Comparison of ENCODE assay signal across 11 mouse cellular contexts in the genomic region with DNA sequence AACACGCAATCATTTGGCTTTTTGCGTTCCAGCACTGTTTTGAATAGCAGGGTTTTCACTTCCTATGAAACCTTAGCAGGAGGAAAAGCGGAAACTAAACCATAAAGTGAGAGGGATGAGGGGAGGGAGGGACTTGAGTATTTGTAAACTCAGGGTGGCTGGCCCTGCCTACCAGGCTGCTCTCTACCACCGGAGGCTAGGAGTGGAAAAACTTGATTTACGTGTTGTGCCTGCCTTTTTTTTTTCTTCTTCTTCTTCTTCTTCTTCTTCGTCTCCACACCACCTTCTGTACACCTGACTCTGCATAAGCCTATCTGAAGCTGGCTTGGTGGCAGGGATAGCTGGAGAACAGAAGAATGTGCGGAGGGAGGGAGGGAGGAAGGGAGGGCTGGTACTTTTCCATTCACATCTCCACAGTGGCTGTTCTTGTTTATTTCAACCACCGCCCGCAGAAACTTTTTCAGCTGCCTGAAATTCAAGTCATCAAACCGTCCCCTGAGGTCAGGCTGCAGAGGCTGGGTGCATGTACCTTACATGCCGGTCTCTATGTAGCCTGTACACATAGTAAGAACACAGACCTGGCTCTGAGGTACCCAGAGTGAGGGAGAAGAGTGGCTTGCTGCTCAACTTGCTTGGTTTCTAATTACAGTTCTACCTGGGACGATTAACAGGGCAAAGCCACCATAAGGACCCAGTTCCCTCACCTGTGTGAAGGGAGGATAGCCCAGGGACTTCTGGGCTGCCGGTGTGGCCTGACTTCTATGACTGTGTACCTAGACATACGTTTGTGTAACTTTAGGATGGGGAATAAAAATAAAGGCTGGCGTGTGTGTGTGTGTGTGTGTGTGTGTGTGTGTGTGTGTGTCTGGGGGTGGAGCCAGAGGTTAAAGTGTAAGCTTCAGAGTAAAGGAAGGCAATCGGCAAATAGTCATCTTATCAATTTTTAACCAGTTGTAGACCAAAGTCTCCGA. TPM values are rescaled to one million over a fixed set of nuclear protein-coding genes. Genes with fewer than 3 reads are reported as not detected.
DNase-seq lines count a peak whose midpoint lies in the region; ATAC-seq and TF ChIP-seq lines count a peak whose summit lies in the region.
"Had no signal": no experiment of that assay in that cellular context is flagged by ENCODE, and none has a peak within 500 bp of the region (broad histone marks: within the 10 kb centered on the region; RNA-seq: fewer than 3 reads in every experiment).

No protein-coding gene starts in this region.

- TF ChIP-seq POLR2A in bone marrow, adult 2 months (IDR thresholded peaks at IDR 0.05; ENCODE audit: borderline replicate concordance, control insufficient read depth, low read depth, low read length), result no peak

- peak; percentile 44; the same call in 1 of the 2 replicates for ATAC-seq in lung, embryonic 16.5 days (ENCODE audit: low read depth)
- no peak for ATAC-seq in neural tube, embryonic 15.5 days (ENCODE audit: low FRiP score)
- ATAC-seq in forebrain, embryonic 12.5 days (ENCODE audit: low FRiP score), result no peak

- no peaks in the 10 kb centered on the region; the same call in 1 of the 2 replicates for H3K36me3 ChIP-seq in lung, embryonic 16.5 days (ENCODE audit: control insufficient read depth, insufficient read depth, low read length)
- no peaks in the 10 kb centered on the region for H3K36me3 ChIP-seq in neural tube, embryonic 15.5 days
- no peaks in the 10 kb centered on the region for H3K36me3 ChIP-seq in forebrain, embryonic 12.5 days (replicated peaks)

- no peaks in the 10 kb centered on the region for H3K27me3 ChIP-seq in lung, embryonic 16.5 days (ENCODE audit: control insufficient read depth, insufficient read depth, low read depth, low read length)
- no peaks in the 10 kb centered on the region for H3K27me3 ChIP-seq in neural tube, embryonic 15.5 days (replicated peaks)
- H3K27me3 ChIP-seq in forebrain, embryonic 12.5 days, result peaks cover 4% of the 10 kb centered on the region; the same call in 1 of the 2 replicates

- TF ChIP-seq CTCF in bone marrow, adult 2 months (IDR thresholded peaks at IDR 0.05; ENCODE audit: control insufficient read depth, insufficient read depth, low read length), result no peak

- H3K4me1 ChIP-seq in bone marrow, adult 2 months (ENCODE audit: control insufficient read depth, insufficient read depth, low read length), result peaks cover 3% of the 10 kb centered on the region; the same call in 1 of the 2 replicates
- H3K4me1 ChIP-seq in lung, embryonic 16.5 days (replicated peaks; ENCODE audit: control insufficient read depth, insufficient read depth, low read length), result peaks cover 19% of the 10 kb centered on the region
- peaks cover 23% of the 10 kb centered on the region for H3K4me1 ChIP-seq in neural tube, embryonic 15.5 days
- H3K4me1 ChIP-seq in forebrain, embryonic 12.5 days, result peaks cover 21% of the 10 kb centered on the region

- H3K4me3 ChIP-seq in bone marrow, adult 2 months (replicated peaks; ENCODE audit: control insufficient read depth, low read depth, low read length), result peak overlapping the region; percentile 22
- peak overlapping the region; percentile 15; the same call in 1 of the 2 replicates for H3K4me3 ChIP-seq in lung, embryonic 16.5 days (ENCODE audit: low read length)
- H3K4me3 ChIP-seq in neural tube, embryonic 15.5 days (replicated peaks), result no peak overlapping the region
- H3K4me3 ChIP-seq in forebrain, embryonic 12.5 days (replicated peaks), result no peak overlapping the region

- no peaks in the 10 kb centered on the region for H3K9me3 ChIP-seq in lung, embryonic 16.5 days (ENCODE audit: control insufficient read depth, low read length)
- no peaks in the 10 kb centered on the region for H3K9me3 ChIP-seq in neural tube, embryonic 15.5 days (replicated peaks)
- no peaks in the 10 kb centered on the region for H3K9me3 ChIP-seq in forebrain, embryonic 12.5 days

- peak; percentile 59 to 86 for DNase-seq in adrenal gland, adult (ENCODE audit: inconsistent age in 2 of 2, low spot score in 1 of 2)
- no peak for DNase-seq in adrenal gland, postnatal 4 days (ENCODE audit: low spot score in 2 of 2)
- DNase-seq in kidney, adult 8-10 months, result peak; percentile 80 to 87
- DNase-seq in urinary bladder, adult 2 months (ENCODE audit: low spot score), result no peak

- WGBS in bone marrow, adult 2 months, result 23% methylated on average over 17 of the region's 17 CpGs
- 26% methylated on average over 17 of the region's 17 CpGs for WGBS in lung, embryonic 16.5 days
- 59% methylated on average over 17 of the region's 17 CpGs for WGBS in neural tube, embryonic 15.5 days
- WGBS in forebrain, embryonic 12.5 days, result 64% methylated on average over 17 of the region's 17 CpGs

- peak overlapping the region; percentile 19; the same call in 1 of the 2 replicates for H3K27ac ChIP-seq in bone marrow, adult 2 months (ENCODE audit: control insufficient read depth, insufficient read depth, low read depth, low read length, poor library complexity)
- peak overlapping the region; percentile 76 for H3K27ac ChIP-seq in lung, embryonic 16.5 days (ENCODE audit: low read length)
- H3K27ac ChIP-seq in neural tube, embryonic 15.5 days (replicated peaks), result no peak overlapping the region
- H3K27ac ChIP-seq in forebrain, embryonic 12.5 days, result no peak overlapping the region

- H3K4me2 ChIP-seq in lung, embryonic 16.5 days (ENCODE audit: low read depth, low read length), result peak overlapping the region; percentile 36
- H3K4me2 ChIP-seq in neural tube, embryonic 15.5 days, result no peak overlapping the region
- H3K4me2 ChIP-seq in forebrain, embryonic 12.5 days, result no peak overlapping the region

- H3K9ac ChIP-seq in lung, embryonic 16.5 days (ENCODE audit: low read length), result no peak overlapping the region
- H3K9ac ChIP-seq in neural tube, embryonic 15.5 days (replicated peaks), result no peak overlapping the region
- H3K9ac ChIP-seq in forebrain, embryonic 12.5 days, result no peak overlapping the region

RNA-seq across cellular contexts. Expression of a gene that starts 5.0 kb away (rescaled TPM):
- total RNA-seq in adrenal gland, postnatal 4 days (2021), result 10 to 100 TPM; 30.2 to 31.3 TPM
- 6.0 and 17.1 TPM in 2 replicates for polyA plus RNA-seq in bone marrow, adult 2 months (2011; ENCODE audit: insufficient read depth, insufficient read length, low replicate concordance, missing spikeins)
- 1.6 and 2.4 TPM in 2 replicates for polyA plus RNA-seq in lung, embryonic 16.5 days (2015; fragmentation: Nextera tagmentation; extraction: Ambion mirVana)
- 15.2 and 22.9 TPM in 2 replicates for polyA plus RNA-seq in urinary bladder, adult 2 months (2012; rRNA removed)
- 0.84 and 1.3 TPM in 2 replicates for polyA plus RNA-seq in neural tube, embryonic 15.5 days (2015; fragmentation: Nextera tagmentation; extraction: Ambion mirVana)
- polyA plus RNA-seq in forebrain, embryonic 12.5 days (2016; fragmentation: Nextera tagmentation; extraction: Ambion mirVana), result 0.40 and 0.42 TPM in 2 replicates

RNA-seq across cellular contexts. Expression of a gene that starts 5.4 kb away (rescaled TPM):
- not detected for total RNA-seq in adrenal gland, postnatal 4 days (2021)
- not detected in 2 replicates for polyA plus RNA-seq in bone marrow, adult 2 months (2011; ENCODE audit: insufficient read depth, insufficient read length, low replicate concordance, missing spikeins)
- not detected in 2 replicates for polyA plus RNA-seq in lung, embryonic 16.5 days (2015; fragmentation: Nextera tagmentation; extraction: Ambion mirVana)
- not detected in 2 replicates for polyA plus RNA-seq in urinary bladder, adult 2 months (2012; rRNA removed)
- not detected in 2 replicates for polyA plus RNA-seq in neural tube, embryonic 15.5 days (2015; fragmentation: Nextera tagmentation; extraction: Ambion mirVana)
- not detected in 2 replicates for polyA plus RNA-seq in forebrain, embryonic 12.5 days (2016; fragmentation: Nextera tagmentation; extraction: Ambion mirVana)
- total RNA-seq: hematopoietic stem cell, adult 5-6 weeks had no signal
- polyA plus RNA-seq: brain, embryonic 14.5 days; neural tube, embryonic 14.5 days had no signal

Comparison
In these comparisons a context has a peak if more than half of its experiments do, and no peak if none do; other contexts are left out.
1. DNase-seq: peak in adrenal gland, adult (2 of 2) and kidney, adult 8-10 months (2 of 2); none in adrenal gland, postnatal 4 days (0 of 2) and urinary bladder, adult 2 months (single experiment).
2. H3K27ac ChIP-seq: peak in bone marrow, adult 2 months (single experiment) and lung, embryonic 16.5 days (single experiment); none in neural tube, embryonic 15.5 days (single experiment) and forebrain, embryonic 12.5 days (single experiment).
3. H3K4me3 ChIP-seq: peak in bone marrow, adult 2 months (single experiment) and lung, embryonic 16.5 days (single experiment); none in neural tube, embryonic 15.5 days (single experiment) and forebrain, embryonic 12.5 days (single experiment).